Mouse (Mus musculus): ENCODE results near the gene Gm20422. TPM values are rescaled to one million over a fixed set of nuclear protein-coding genes. Genes with fewer than 3 reads are reported as not detected.
"Not testable (repeated sequence)": the region's sequence is repeated elsewhere in the genome, so short reads cannot be mapped to it uniquely, and the experiment has no call there.

Gm20422 gene
- total RNA-seq, 2 experiments from 2014 or later, result 1.2 to 1.8 TPM

GRCm38 (mm10) chr8:69717232-69717580 lies 57.5 kb downstream of the Gm20422 start:
- intact Hi-C loops (cut with DNase I), result loop anchor here (5.0 kb wide), 2 partner anchors 75 to 90 kb away; partner anchors contain the start of genes Atp13a1, Zfp866 and Zfp868
- no peak for DNase-seq (ENCODE audit: low spot score)

DNA sequence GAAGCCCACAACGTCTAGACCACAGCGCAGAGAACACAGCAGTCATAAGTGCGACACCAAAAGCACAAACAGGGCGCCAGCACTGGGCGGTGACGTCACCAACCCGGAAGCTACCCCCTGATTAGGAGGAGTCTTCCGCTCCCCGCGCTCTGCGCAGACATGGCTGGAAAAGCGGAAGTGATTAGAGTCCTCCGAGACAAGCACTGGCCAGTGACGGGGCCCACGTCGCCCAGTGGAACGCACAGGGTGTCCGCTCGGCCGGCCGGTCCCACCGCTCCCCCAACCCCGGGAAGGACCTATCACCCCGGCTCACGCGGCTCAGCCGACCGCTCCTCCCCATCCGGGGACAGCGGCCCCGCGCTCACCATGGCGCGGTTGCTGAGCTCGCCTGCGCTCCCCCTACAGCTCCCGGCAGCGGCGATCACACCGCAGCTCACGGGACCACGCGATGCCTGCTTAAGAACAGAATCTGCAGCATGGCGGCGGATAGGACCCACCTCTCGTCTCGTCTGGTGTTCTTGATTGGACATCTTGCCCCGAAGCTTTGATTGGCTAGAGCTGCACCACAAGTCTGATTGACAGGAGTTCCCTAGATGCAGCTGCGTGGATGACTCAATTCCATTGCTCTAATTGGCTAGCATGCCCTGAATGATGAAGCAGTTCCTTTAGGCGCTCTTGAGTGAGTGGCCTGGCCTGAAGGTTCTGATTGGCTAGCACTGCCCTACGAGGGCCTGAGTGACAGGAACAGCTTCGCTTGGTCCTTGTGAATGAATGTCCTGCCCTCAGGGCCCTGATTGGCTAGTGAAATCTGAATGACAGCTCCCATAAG lies 58.1 kb downstream of the Gm20422 start:
- intact Hi-C loops (cut with DNase I), result loop anchor here (5.0 kb wide), 2 partner anchors 76 to 89 kb away; partner anchors contain the start of genes Atp13a1, Zfp866 and Zfp868
- peak; percentile 96 for DNase-seq (ENCODE audit: low spot score)

GRCm38 (mm10) chr8:69715366-69715765 lies 59.3 kb downstream of the Gm20422 start:
- intact Hi-C loops (cut with DNase I), result loop anchor here (5.0 kb wide), 2 partner anchors 77 to 88 kb away; partner anchors contain the start of genes Atp13a1, Zfp866 and Zfp868
- DNase-seq (ENCODE audit: low spot score), result no peak

- intact Hi-C loops (cut with DNase I), result loop anchor here (5.0 kb wide), 1 partner anchor 61 kb away; the partner anchor contains the start of gene Zfp964
- no peak for DNase-seq (ENCODE audit: low spot score)
Measured at GRCm38 (mm10) chr8:69713516-69713915, 61.2 kb downstream of the Gm20422 start.

GRCm38 (mm10) chr8:69710624-69711023 lies 64.1 kb downstream of the Gm20422 start, which contains the start of gene Zfp869:
Gene Zfp869, minus strand, starts transcription at chr8:69710724.
- DNase-seq (ENCODE audit: low spot score), result not testable (repeated sequence)
- intact Hi-C loops (cut with DNase I), result loop anchor here (5.0 kb wide), 1 partner anchor 58 kb away; the partner anchor contains the start of gene Zfp964

- intact Hi-C loops (cut with DNase I), result no loop called here
- DNase-seq (ENCODE audit: low spot score), result no peak
Measured at GRCm38 (mm10) chr8:69701810-69702209, 72.9 kb downstream of the Gm20422 start.

Other genes starting within 250 kb of the Gm20422 start
- gene Zfp868, start 149.3 kb downstream of the Gm20422 start, total RNA-seq (2021), result 1 to 10 TPM; 7.1 to 9.6 TPM
- gene Zfp964, start 120.4 kb downstream of the Gm20422 start, total RNA-seq (2021), result 1 to 10 TPM; 1.2 to 1.4 TPM
- gene Zfp869, start 64.2 kb downstream of the Gm20422 start, total RNA-seq (2021), result 10 to 100 TPM; 12.2 to 14.5 TPM
- 1 to 10 TPM; 2.1 to 2.8 TPM for gene Zfp963, start 24.9 kb downstream of the Gm20422 start, total RNA-seq (2021)
- 10 to 100 TPM; 15.0 to 15.1 TPM for gene Atp13a1, start 16.3 kb upstream of the Gm20422 start, total RNA-seq (2021)
- 10 to 100 TPM; 15.5 to 19.4 TPM for gene Zfp866, start 16.3 kb upstream of the Gm20422 start, total RNA-seq (2021)
- 1 to 10 TPM; 4.9 to 5.5 TPM for gene Gmip, start 33.8 kb upstream of the Gm20422 start, total RNA-seq (2021)
- gene Lpar2, start 47.5 kb upstream of the Gm20422 start, total RNA-seq (2021), result under 1 TPM; 0.26 to 0.34 TPM
- under 1 TPM in 1 of 2 experiments, not detected in 1; 0.39 TPM for gene Pbx4, start 57.6 kb upstream of the Gm20422 start, total RNA-seq (2021)
- 1 to 10 TPM; 2.8 to 2.9 TPM for gene Cilp2, start 112.8 kb upstream of the Gm20422 start, total RNA-seq (2021)
- under 1 TPM in 1 of 2 experiments, not detected in 1; 0.20 TPM for gene Tssk6, start 127.3 kb upstream of the Gm20422 start, total RNA-seq (2021)
- 100 to 1,000 TPM; 446 to 456 TPM for gene Ndufa13, start 127.7 kb upstream of the Gm20422 start, total RNA-seq (2021)
- 10 to 100 TPM in 1 of 2 experiments, 1 to 10 TPM in 1; 9.6 to 14.8 TPM for gene Yjefn3, start 127.8 kb upstream of the Gm20422 start, total RNA-seq (2021)
- 10 to 100 TPM; 34.3 to 35.6 TPM for gene Gatad2a, start 221.5 kb upstream of the Gm20422 start, total RNA-seq (2021)